Mouse (Mus musculus) thymus, adult 2 months (tissue): ENCODE measurements around the gene Brsk1. TPM values are rescaled to one million over a fixed set of nuclear protein-coding genes. Genes with fewer than 3 reads are reported as not detected.

Experiments
- DNase-seq: peaks from one replicate; pipeline ENCODE4 v3.0.0; 2021
- H3K27ac ChIP-seq: fragments of 200-500 bp; 2 replicates; pipeline ENCODE4 v1.5.1; 2012; ENCODE audit warnings: low read length, control low read depth; ENCODE audit not compliant: control insufficient read depth, insufficient read depth
- H3K27me3 ChIP-seq: fragments of 200-500 bp; 2 replicates; pipeline ENCODE4 v1.6.1; 2012; ENCODE audit warnings: mild to moderate bottlenecking, low read length, moderate library complexity, mixed read lengths; ENCODE audit not compliant: control insufficient read depth, insufficient read depth
- H3K36me3 ChIP-seq: fragments of 200-500 bp; 2 replicates; pipeline ENCODE4 v1.6.1; 2012; ENCODE audit warnings: mild to moderate bottlenecking, low read length, moderate library complexity; ENCODE audit not compliant: control insufficient read depth, insufficient read depth
- H3K4me1 ChIP-seq: fragments of 200-500 bp; replicated peaks from 2 replicates; pipeline ENCODE4 v1.6.1; 2012; ENCODE audit warnings: low read length; ENCODE audit not compliant: control insufficient read depth, insufficient read depth
- H3K4me3 ChIP-seq: fragments of 200-500 bp; 2 replicates; pipeline ENCODE4 v1.5.1; 2012; ENCODE audit warnings: mild to moderate bottlenecking, low read length, control low read depth, moderate library complexity; ENCODE audit not compliant: control insufficient read depth, insufficient read depth
- CTCF ChIP-seq: fragments of 200-500 bp; IDR thresholded peaks from 2 replicates; pipeline ENCODE4 v1.5.1; 2012; ENCODE audit warnings: mild to moderate bottlenecking, control low read depth, low read length, moderate library complexity, borderline replicate concordance; ENCODE audit not compliant: control insufficient read depth, poor library complexity, insufficient read depth; ENCODE audit errors: extremely low read depth
- POLR2A ChIP-seq: fragments of 200-500 bp; IDR thresholded peaks from 2 replicates; pipeline ENCODE4 v1.6.1; 2012; ENCODE audit warnings: mild to moderate bottlenecking, low read length, control low read depth, moderate library complexity; ENCODE audit not compliant: control insufficient read depth, poor library complexity, insufficient read depth; ENCODE audit errors: extremely low read depth
- WGBS: fragments of 180-500 bp; shearing (Covaris S2); methylation state at CpG from one replicate; pipeline ENCODE4 v1.1.7; 2018; 5-methylcytosine and 5-hydroxymethylcytosine counted together
- polyA plus RNA-seq: library from polyadenylated mRNA; depleted of rRNA; stranded (reverse); fragments of >200 nt; gene quantifications from 2 replicates; pipeline ENCODE4 v1.2.3, GENCODE M21; 2012

Gene Brsk1
- polyA plus RNA-seq, 1 experiment = 0.71 TPM

DNA sequence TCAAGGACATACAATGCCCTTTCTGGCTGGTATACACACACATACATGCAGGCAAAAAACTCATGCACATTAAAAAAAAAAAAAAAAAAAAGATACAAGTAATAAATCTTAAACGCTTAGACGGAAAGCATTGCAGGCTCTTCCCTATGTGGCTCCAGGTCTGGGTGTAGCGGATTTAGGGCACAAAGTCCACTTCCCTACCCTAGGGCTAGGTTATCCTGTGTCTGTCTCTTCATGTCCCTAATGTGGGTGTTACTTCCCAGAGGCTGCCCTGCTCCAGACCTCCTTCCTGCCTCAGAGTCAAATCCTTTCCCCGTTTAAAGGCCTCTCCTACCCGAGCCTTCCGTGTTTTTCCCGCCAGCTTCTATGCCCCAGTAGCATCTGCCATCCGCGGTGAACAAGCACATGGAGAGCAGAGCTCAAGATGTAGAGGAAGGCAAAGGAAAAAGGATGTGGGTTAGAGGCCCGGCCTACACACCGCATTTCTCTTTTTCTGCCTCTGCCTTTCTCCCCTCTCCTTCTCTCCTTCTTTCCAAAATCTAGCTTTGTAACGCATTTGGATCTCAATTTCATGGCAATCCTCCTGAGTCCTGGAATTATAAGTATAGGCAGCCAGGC is 16.2 kb upstream of the Brsk1 start:
- Histone ChIP-seq H3K36me3 (no peaks in the 10 kb centered on the region), H3K4me1 (peaks cover 17% of the 10 kb centered on the region), H3K27me3 (no peaks in the 10 kb centered on the region), H3K27ac (peak overlapping the region; percentile 85), H3K4me3 (no peak overlapping the region)
- TF ChIP-seq POLR2A (no peak), CTCF (no peak)
- no peak for DNase-seq
- WGBS = 22% methylated on average over 12 of the region's 12 CpGs

DNA sequence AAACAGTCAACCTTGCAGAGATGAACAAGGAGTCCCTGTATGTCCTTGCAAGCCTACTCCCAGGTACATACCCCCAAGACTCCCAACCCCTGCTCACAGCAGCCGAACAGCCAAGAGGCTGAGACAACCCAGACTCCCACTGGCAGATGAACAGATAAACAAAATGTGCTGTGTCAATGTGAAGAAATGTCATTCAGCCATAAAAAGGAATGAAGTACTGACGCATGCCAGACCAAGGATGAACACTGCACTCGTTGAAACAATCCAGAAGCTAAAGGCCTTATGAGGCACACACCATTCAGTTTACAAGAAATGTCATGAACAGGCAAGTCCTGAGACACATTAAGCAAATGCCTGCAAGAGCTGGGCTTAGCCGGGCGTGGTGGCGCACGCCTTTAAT is 15.2 kb upstream of the Brsk1 start:
- TF ChIP-seq CTCF = no peak
- TF ChIP-seq POLR2A = no peak
- WGBS = 84% methylated on average over 7 of the region's 7 CpGs
- DNase-seq = no peak
- Histone ChIP-seq H3K27me3 (no peaks in the 10 kb centered on the region), H3K27ac (peak overlapping the region; percentile 81), H3K36me3 (no peaks in the 10 kb centered on the region), H3K4me3 (no peak overlapping the region), H3K4me1 (peaks cover 17% of the 10 kb centered on the region)

DNA sequence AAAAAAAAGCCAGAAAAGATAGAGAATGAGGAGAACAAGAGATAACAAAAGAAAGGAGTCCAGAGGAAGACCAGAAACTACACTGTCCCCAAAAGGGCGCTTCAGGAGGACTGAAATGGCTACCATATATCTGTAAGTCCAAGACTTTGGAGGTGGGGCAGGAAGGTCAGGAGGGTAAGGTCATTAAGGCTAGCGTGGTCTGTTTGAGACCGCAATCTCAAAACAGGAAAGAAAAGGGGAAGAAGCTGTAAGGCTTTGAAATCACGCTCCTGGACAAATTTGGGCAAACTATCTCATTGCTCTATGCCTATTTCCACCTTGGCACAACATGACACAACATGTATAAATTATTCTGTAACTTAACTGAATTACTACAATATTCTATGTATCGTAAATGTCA is 7.1 kb upstream of the Brsk1 start:
- no peak for DNase-seq
- TF ChIP-seq POLR2A (no peak), CTCF (no peak)
- WGBS = 74% methylated on average over 5 of the region's 5 CpGs

DNA sequence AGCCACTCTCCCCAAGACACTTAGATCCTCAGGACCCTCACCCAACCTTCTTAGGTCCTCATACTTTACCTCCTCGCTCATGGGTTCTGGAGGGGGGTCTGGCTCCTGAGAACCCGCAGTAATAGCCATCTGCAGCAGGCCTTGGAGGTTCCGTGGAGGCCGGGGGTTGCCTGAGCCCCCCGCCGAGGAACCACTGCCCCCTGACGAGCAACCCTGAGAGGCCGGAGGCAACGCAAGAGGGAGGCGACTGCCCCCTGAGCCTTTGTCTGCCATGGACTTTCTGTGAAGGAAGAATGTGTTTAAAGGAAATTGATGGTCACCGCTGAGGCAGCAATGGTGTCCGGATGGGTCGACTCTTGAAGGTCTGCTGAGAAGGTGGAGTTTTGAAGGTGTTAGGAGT is 6.2 kb upstream of the Brsk1 start:
- Histone ChIP-seq H3K27me3 (no peaks in the 10 kb centered on the region), H3K27ac (no peak overlapping the region), H3K36me3 (peaks cover 3% of the 10 kb centered on the region; the same call in 1 of the 2 replicates), H3K4me1 (peaks cover 8% of the 10 kb centered on the region), H3K4me3 (peak overlapping the region; percentile 68)
- no peak for TF ChIP-seq POLR2A
- whole genome bisulfite sequencing = 7% methylated on average over 13 of the region's 13 CpGs
- no peak for DNase-seq

More for the DNA sequence above, 7.1 kb upstream of the Brsk1 start:
- Histone ChIP-seq H3K27me3 (no peaks in the 10 kb centered on the region), H3K4me1 (peaks cover 8% of the 10 kb centered on the region), H3K36me3 (peaks cover 3% of the 10 kb centered on the region; the same call in 1 of the 2 replicates), H3K27ac (no peak overlapping the region), H3K4me3 (no peak overlapping the region)

DNA sequence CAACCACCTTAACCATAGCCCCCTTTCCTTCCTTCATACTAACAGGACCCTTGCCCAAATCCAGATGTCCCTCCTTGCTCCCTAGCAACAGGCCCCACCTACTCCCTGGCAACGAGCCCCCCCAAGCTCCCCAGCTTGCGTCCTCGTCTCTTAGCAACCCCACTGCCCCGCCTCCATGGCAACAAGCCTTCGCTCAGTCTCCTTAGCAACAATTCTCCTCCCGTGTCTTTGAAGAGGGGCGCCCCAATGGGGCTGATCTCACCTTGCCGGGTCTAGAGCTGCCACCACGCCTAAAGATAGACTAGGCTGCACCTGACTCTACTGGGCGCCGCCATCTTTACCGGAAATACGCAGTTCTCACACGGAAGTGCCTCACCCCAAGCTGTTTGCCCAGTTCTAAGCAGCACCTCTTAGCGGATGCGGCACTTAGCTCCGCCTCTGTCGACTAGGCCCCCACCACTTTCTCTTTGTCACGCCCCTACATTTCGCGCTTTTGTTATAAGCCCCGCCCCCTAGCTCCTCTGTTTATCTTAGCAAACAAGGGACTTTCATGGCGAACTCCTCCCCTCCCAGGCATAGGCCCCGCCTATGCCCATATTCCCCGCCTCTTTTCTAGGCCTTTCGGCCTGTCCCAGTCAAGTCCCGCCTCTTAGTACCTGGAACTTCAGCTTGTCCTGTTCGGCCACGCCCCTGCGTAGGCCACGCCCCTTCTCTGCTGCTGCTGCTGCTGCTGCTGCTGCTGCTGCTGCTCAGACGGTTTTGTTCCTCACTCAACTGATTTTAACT is 5.6 kb upstream of the Brsk1 start, which contains the start of gene Hspbp1:
Hspbp1 (minus strand) TSS at position 437 of the 786 bp plus-strand sequence.
- Histone ChIP-seq H3K36me3 (peaks cover 3% of the 10 kb centered on the region; the same call in 1 of the 2 replicates), H3K4me1 (peaks cover 8% of the 10 kb centered on the region), H3K27me3 (no peaks in the 10 kb centered on the region), H3K27ac (peak within 1 kb of the TSS; percentile 32; the same call in 1 of the 2 replicates), H3K4me3 (peak within 1 kb of the TSS; percentile 68)
- WGBS = under 1% methylated on average over 32 of the region's 32 CpGs
- TF ChIP-seq CTCF (no peak), POLR2A (peak; percentile 52; the same call in 1 of the 2 replicates)
- DNase-seq = peak; percentile 95

DNA sequence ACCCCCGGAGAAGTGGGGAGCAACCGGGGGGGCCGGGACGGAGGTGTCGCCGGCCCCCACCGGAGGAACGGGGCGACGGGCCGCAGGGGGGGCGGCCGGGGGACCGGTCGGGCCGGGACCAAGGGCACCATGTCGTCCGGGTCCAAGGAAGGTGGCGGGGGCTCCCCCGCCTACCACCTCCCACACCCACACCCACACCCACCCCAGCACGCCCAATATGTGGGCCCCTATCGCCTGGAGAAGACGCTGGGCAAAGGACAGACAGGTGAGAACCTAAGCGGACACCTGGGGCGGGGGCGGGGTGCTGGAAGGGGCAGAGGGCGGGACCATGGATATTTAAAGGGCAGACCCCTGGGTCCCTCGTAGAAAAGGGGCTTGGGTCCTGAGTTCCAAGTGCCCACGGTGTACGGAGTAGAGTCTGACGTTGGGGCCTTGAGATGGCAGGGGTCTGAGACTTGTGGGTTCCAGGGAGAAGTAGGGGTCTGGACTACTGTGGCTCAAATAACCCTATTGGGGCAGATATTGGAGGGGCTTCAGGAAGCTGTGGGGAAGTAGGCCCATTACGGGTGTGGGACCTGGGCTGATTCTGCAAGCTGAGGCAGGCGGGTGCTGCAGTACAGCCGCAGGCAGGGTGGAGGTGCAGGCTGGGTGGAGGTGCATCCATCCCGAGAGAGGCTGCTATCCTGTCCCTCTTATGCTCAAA is 698 bp downstream of the Brsk1 start:
- 51% methylated on average over 22 of the region's 35 CpGs for WGBS
- DNase-seq = no peak
- Histone ChIP-seq H3K4me1 (peaks cover 4% of the 10 kb centered on the region), H3K27ac (no peak overlapping the region), H3K36me3 (no peaks in the 10 kb centered on the region), H3K4me3 (no peak overlapping the region), H3K27me3 (no peaks in the 10 kb centered on the region)
- TF ChIP-seq POLR2A = no peak
- no peak for TF ChIP-seq CTCF
